Mouse (Mus musculus) cerebellum, postnatal 10 days (tissue): ENCODE results near the gene Tex44.

Experiments used
- DNase-seq, 2 experiments: peaks; one replicate each; pipeline ENCODE4 v3.0.0; 2021; ENCODE audit warnings: mixed read lengths in 2 of 2

Gene Tex44

GRCm38 (mm10) chr1:86426128-86426527 is at the start of gene Tex44, which contains the start of gene Nmur1:
Tex44 (plus strand) TSS chr1:86426329.
Nmur1 (minus strand) TSS chr1:86426228.
- DNase-seq: no peak

GRCm38 (mm10) chr1:86376354-86376753 is 49.8 kb upstream of the Tex44 start:
- peak in 1 of 2 experiments; percentile 21 for DNase-seq

- DNase-seq: no peak
Observed at GRCm38 (mm10) chr1:86378662-86379061, 47.5 kb upstream of the Tex44 start.

GRCm38 (mm10) chr1:86379161-86379569 is 47.0 kb upstream of the Tex44 start:
- DNase-seq: no peak

GRCm38 (mm10) chr1:86381027-86381426 is 45.1 kb upstream of the Tex44 start:
- peak; percentile 60 to 74 for DNase-seq

- DNase-seq: peak; percentile 88 to 91
Observed at GRCm38 (mm10) chr1:86389230-86389629, 36.9 kb upstream of the Tex44 start.

- peak; percentile 59 to 69 for DNase-seq
Observed at GRCm38 (mm10) chr1:86391425-86391824, 34.7 kb upstream of the Tex44 start.

- DNase-seq: no peak
Observed at GRCm38 (mm10) chr1:86393219-86393618, 32.9 kb upstream of the Tex44 start.

GRCm38 (mm10) chr1:86394246-86394645 is 31.9 kb upstream of the Tex44 start:
- DNase-seq: no peak

- DNase-seq: no peak
Observed at GRCm38 (mm10) chr1:86395897-86396296, 30.2 kb upstream of the Tex44 start.

GRCm38 (mm10) chr1:86397621-86398020 is 28.5 kb upstream of the Tex44 start:
- no peak for DNase-seq

- DNase-seq: no peak
Observed at GRCm38 (mm10) chr1:86398222-86398621, 27.9 kb upstream of the Tex44 start.

GRCm38 (mm10) chr1:86399322-86399721 is 26.8 kb upstream of the Tex44 start:
- DNase-seq: no peak

GRCm38 (mm10) chr1:86400096-86400754 is 25.9 kb upstream of the Tex44 start:
- no peak for DNase-seq

GRCm38 (mm10) chr1:86404834-86405233 is 21.3 kb upstream of the Tex44 start:
- DNase-seq: no peak

GRCm38 (mm10) chr1:86406313-86406712 is 19.8 kb upstream of the Tex44 start:
- no peak for DNase-seq

- DNase-seq: no peak
Observed at GRCm38 (mm10) chr1:86406914-86407313, 19.2 kb upstream of the Tex44 start.

GRCm38 (mm10) chr1:86408515-86408914 is 17.6 kb upstream of the Tex44 start:
- no peak for DNase-seq

GRCm38 (mm10) chr1:86409476-86409875 is 16.7 kb upstream of the Tex44 start:
- peak; percentile 40 to 47 for DNase-seq

GRCm38 (mm10) chr1:86414715-86415114 is 11.4 kb upstream of the Tex44 start:
- DNase-seq: no peak

GRCm38 (mm10) chr1:86415144-86415543 is 11.0 kb upstream of the Tex44 start:
- no peak for DNase-seq

- DNase-seq: peak in 1 of 2 experiments; percentile 54
Observed at GRCm38 (mm10) chr1:86415612-86416184, 10.4 kb upstream of the Tex44 start.

GRCm38 (mm10) chr1:86416321-86416720 is 9.8 kb upstream of the Tex44 start:
- peak; percentile 48 to 67 for DNase-seq

- peak in 1 of 2 experiments; percentile 20 for DNase-seq
Observed at GRCm38 (mm10) chr1:86421007-86421406, 5.1 kb upstream of the Tex44 start.

GRCm38 (mm10) chr1:86423879-86424278 is 2.2 kb upstream of the Tex44 start:
- no peak for DNase-seq
